Mouse (Mus musculus) E14TG2a.4 (cell line): ENCODE measurements around the gene Cxcl3.
"Not testable (repeated sequence)": the region's sequence is repeated elsewhere in the genome, so short reads cannot be mapped to it uniquely, and the experiment has no call there.

ENCODE experiments used
- CTCF ChIP-seq: conservative IDR thresholded peaks from 2 replicates; pipeline ENCODE4 v1.5.1; 2014; ENCODE audit warnings: low read length
- NANOG ChIP-seq: IDR thresholded peaks from 2 replicates; pipeline ENCODE4 v1.6.1; 2014; ENCODE audit warnings: borderline replicate concordance, low read length, mixed read lengths
- POU5F1 ChIP-seq: IDR thresholded peaks from 2 replicates; pipeline ENCODE4 v1.6.1; 2014; ENCODE audit warnings: low read length, borderline replicate concordance

GRCm38 (mm10) chr5:90795392-90795791, 9.5 kb downstream of the Cxcl3 start:
- not testable (repeated sequence) for TF ChIP-seq CTCF, POU5F1, NANOG
